Mouse (Mus musculus) cerebellum, adult 2 months (tissue): ENCODE results near the gene Tm7sf3.

Experiments
- CTCF ChIP-seq: fragments of 200-500 bp; IDR thresholded peaks from 2 replicates; pipeline ENCODE4 v1.5.1; 2011; ENCODE audit warnings: low read depth, mild to moderate bottlenecking, control low read depth, low read length, moderate library complexity, borderline replicate concordance; ENCODE audit not compliant: insufficient read depth
- POLR2A ChIP-seq: fragments of 200-500 bp; IDR thresholded peaks from 2 replicates; pipeline ENCODE4 v1.6.1; 2011; ENCODE audit warnings: low read length, control low read depth, borderline replicate concordance; ENCODE audit not compliant: insufficient read depth

- no peak for TF ChIP-seq POLR2A
- TF ChIP-seq CTCF, result no peak
Measured at GRCm38 (mm10) chr6:146629781-146630756, 12.6 kb downstream of the Tm7sf3 start.
